Mouse (Mus musculus) naive thymus-derived CD4-positive, alpha-beta T cell, adult 2 months (primary cell): Measurements from ENCODE around the gene Selp.

Source experiments
- DNase-seq: peaks from one replicate; pipeline ENCODE4 v3.0.0-alpha.2; 2011; ENCODE audit warnings: low read depth

Selp gene

DNA sequence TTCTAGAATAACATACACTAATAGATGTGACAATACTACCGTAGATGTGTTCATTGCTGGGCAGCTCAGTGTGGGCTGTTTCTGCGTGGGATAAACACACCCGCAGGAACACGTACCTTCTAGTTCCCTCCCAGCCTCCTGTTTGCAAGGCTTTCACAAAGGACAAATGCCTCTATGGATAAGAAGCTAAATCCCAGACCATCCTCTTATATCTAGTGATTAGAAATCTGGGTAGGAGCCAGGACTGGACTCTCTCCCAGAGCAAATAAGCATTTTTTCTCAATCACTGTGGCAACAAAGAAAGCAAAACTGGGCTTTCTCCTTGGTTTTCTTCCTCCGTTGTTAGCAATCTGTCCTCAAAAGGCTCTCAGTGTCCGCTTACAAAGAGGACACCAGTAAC, 63.4 kb downstream of the Selp start:
- no peak for DNase-seq

GRCm38 (mm10) chr1:164184142-164184870, 69.2 kb downstream of the Selp start:
- peak; percentile 86 for DNase-seq

- DNase-seq, result no peak
Observed at GRCm38 (mm10) chr1:164184871-164185223, 69.8 kb downstream of the Selp start.

GRCm38 (mm10) chr1:164185316-164185715, 70.3 kb downstream of the Selp start:
- no peak for DNase-seq

GRCm38 (mm10) chr1:164187002-164187560, 72.0 kb downstream of the Selp start:
- no peak for DNase-seq

DNA sequence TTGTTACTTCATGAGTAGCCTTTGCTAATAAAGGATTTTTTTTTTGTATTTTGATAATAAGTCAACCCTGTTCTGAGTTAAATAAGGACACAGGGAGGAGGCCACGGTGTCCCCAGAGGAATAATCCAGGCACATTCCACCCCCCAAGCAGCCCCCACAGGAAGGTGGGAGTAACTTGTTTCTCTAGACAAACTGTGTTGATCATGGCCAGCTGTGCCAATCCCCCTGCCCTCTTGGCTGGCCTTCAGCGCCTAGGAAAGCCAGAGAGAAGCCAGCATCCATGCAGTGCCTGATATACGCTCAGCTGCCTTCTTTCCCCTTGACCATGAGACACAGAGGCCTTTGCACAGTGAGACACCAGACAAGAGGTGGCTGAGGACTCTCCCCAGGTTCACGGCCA, 84.5 kb downstream of the Selp start:
- DNase-seq, result no peak
